Mouse (Mus musculus): Measurements from ENCODE around the gene Kiss1.

DNA sequence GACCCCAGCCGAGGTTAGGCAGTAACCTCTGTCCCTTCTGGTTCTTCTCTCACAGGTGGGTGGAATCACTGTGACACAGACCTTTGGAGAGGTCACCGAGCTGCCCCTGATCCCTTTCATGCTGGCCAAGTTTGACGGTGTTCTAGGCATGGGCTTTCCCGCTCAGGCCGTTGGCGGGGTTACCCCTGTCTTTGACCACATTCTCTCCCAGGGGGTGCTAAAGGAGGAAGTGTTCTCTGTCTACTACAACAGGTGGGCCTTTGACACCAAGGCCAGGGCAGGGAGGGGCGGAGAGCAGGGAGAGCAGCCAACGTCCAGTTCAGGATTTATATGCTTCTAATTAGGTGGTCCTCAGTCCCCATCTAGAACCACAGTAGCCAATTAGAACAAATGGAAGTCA, 34.7 kb downstream of the Kiss1 start:
- TF ChIP-seq CTCF (IDR thresholded peaks at IDR 0.05; ENCODE audit: borderline replicate concordance, insufficient read depth, low read length) (no peak), POLR2A (IDR thresholded peaks at IDR 0.05; ENCODE audit: low read depth, low read length) (no peak)
